Mouse (Mus musculus) liver, adult 2 months (tissue): Measurements from ENCODE around the gene Cbarp. TPM values are rescaled to one million over a fixed set of nuclear protein-coding genes. Genes with fewer than 3 reads are reported as not detected.

Experiments used
- DNase-seq: peaks from one replicate; pipeline ENCODE4 v3.0.0-alpha.2; 2011; ENCODE audit warnings: low read depth, low spot score; ENCODE audit errors: extremely low read depth
- H3K27ac ChIP-seq: fragments of 200-500 bp; replicated peaks from 2 replicates; pipeline ENCODE4 v1.5.1; 2012; ENCODE audit warnings: low read depth, mild to moderate bottlenecking, control low read depth, inconsistent platforms, low read length; ENCODE audit not compliant: insufficient read depth
- H3K27me3 ChIP-seq: fragments of 200-500 bp; 2 replicates; pipeline ENCODE4 v1.6.1; 2012; ENCODE audit warnings: mild to moderate bottlenecking, moderate library complexity, low read length, inconsistent platforms; ENCODE audit not compliant: control insufficient read depth, insufficient read depth
- H3K36me3 ChIP-seq: fragments of 200-500 bp; 2 replicates; pipeline ENCODE4 v1.6.1; 2012; ENCODE audit warnings: low read length, inconsistent platforms; ENCODE audit not compliant: control insufficient read depth, insufficient read depth
- H3K4me1 ChIP-seq: fragments of 200-500 bp; 2 replicates; pipeline ENCODE4 v1.6.1; 2011; ENCODE audit warnings: low read length; ENCODE audit not compliant: control insufficient read depth, insufficient read depth
- H3K4me3 ChIP-seq: fragments of 200-500 bp; 2 replicates; pipeline ENCODE4 v1.5.1; 2011; ENCODE audit warnings: low read depth, mild to moderate bottlenecking, control low read depth, low read length, moderate library complexity; ENCODE audit not compliant: insufficient read depth
- H3K79me2 ChIP-seq: fragments of 200-500 bp; 2 replicates; pipeline ENCODE4 v1.6.1; 2012; ENCODE audit warnings: inconsistent platforms, mild to moderate bottlenecking, low read length, moderate library complexity; ENCODE audit not compliant: control insufficient read depth, insufficient read depth
- H3K9ac ChIP-seq: fragments of 200-500 bp; 2 replicates; pipeline ENCODE4 v1.6.1; 2012; ENCODE audit warnings: low read depth, mild to moderate bottlenecking, control low read depth, inconsistent platforms, low read length
- CTCF ChIP-seq: fragments of 200-500 bp; IDR thresholded peaks from 2 replicates; pipeline ENCODE4 v1.5.1; 2011; ENCODE audit warnings: low read depth, low read length, control low read depth
- POLR2A ChIP-seq: fragments of 200-500 bp; IDR thresholded peaks from 2 replicates; pipeline ENCODE4 v1.6.1; 2011; ENCODE audit warnings: low read length, control low read depth; ENCODE audit not compliant: insufficient read depth; ENCODE audit errors: extremely low read depth
- WGBS: fragments of 180-500 bp; shearing (Covaris S2); methylation state at CpG from one replicate; pipeline ENCODE4 v1.1.7; 2018; 5-methylcytosine and 5-hydroxymethylcytosine counted together
- polyA plus RNA-seq: library from polyadenylated mRNA; depleted of rRNA; stranded (reverse); fragments of >200 nt; gene quantifications from 2 replicates; pipeline ENCODE4 v1.2.3, GENCODE M21; 2012
- total RNA-seq: library from RNA; depleted of rRNA; stranded (reverse); fragments of >200 nt; gene quantifications from 2 replicates; pipeline ENCODE4 v1.2.3, GENCODE M21; 2014

Gene Cbarp
- total and polyA plus RNA-seq, 2 experiments, result 0.55 to 1.2 TPM

DNA sequence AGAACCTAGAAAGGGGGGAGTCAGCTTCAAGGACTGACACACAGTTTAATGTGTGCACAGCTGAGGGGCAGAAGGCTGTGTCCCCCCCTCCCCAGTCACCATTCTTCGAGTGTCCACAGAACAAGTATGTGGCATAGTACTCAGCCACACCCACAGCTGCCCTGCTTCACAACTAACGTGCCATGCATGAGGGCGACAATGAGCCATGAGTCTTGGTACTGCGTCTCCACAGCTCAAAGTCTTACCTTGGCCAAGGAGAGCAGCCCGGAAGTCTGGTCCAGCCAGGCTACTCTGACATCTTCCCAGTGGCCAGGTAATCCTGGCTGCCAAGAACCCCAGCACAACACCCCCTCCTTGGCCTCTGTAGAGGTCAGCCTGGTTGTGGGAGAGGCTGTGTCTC lies 47.9 kb downstream of the Cbarp start:
- TF ChIP-seq CTCF (no peak), POLR2A (no peak)
- Histone ChIP-seq H3K79me2 (peaks cover 77% of the 10 kb centered on the region), H3K4me1 (peaks cover 73% of the 10 kb centered on the region), H3K27ac (peak overlapping the region; percentile 48), H3K36me3 (no peaks in the 10 kb centered on the region), H3K9ac (peak overlapping the region; percentile 19; the same call in 1 of the 2 replicates), H3K27me3 (no peaks in the 10 kb centered on the region), H3K4me3 (no peak overlapping the region)
- WGBS, result 50% methylated on average over 5 of the region's 5 CpGs
- no peak for DNase-seq

DNA sequence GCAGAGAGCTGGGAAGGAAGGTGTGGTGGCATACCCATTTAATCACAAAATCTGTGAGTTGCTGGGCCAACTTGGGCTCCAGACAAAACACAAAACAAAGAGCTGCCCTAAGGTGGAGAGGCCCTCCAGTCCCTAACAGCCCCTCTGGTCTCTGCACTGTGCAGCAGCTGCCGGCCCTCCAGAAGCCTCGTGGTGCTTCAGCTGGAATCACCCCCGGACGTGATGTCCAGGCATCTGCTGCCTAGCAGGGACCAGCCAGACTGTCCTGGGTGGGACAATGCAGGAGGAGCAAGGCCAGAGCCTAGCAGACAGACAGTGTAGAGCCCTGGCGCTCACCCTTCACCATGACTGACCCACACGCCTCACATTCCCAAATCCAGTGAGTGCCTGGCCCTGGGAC lies 49.1 kb downstream of the Cbarp start:
- no peak for TF ChIP-seq POLR2A
- no peak for TF ChIP-seq CTCF
- Histone ChIP-seq H3K27me3 (no peaks in the 10 kb centered on the region), H3K9ac (no peak overlapping the region), H3K36me3 (no peaks in the 10 kb centered on the region), H3K79me2 (peaks cover 78% of the 10 kb centered on the region), H3K4me1 (peaks cover 68% of the 10 kb centered on the region), H3K27ac (0 out of 2 replicates have a peak overlapping the region, but pooled peaks have one; percentile 14), H3K4me3 (no peak overlapping the region)
- no peak for DNase-seq
- 91% methylated on average over 6 of the region's 6 CpGs for WGBS

DNA sequence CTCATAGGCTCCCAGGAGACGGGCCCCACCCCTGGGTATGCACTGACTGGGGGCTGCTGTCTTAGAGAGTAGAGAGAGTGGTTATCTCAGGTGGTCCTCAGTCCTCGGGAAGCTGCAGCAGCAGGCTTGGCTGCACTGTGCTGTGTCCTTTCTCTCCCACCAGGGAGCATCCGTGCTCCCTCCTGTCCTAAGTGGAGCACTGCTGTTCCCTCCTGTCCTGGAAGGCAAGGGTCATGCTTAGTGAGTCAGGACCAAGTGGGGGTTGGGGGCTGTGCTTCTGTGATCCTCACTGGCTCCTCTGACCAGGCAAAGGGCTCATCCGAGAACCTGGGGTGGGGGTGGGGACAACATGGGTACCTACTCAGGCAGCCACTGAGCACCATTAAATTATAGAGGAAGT lies 51.5 kb downstream of the Cbarp start:
- Histone ChIP-seq H3K4me3 (no peak overlapping the region), H3K9ac (no peak overlapping the region), H3K79me2 (peaks cover 75% of the 10 kb centered on the region), H3K4me1 (peaks cover 46% of the 10 kb centered on the region), H3K27ac (no peak overlapping the region), H3K36me3 (peaks cover 8% of the 10 kb centered on the region; the same call in 1 of the 2 replicates), H3K27me3 (no peaks in the 10 kb centered on the region)
- 56% methylated on average over 4 of the region's 4 CpGs for WGBS
- DNase-seq, result no peak
- TF ChIP-seq POLR2A, result no peak
- TF ChIP-seq CTCF, result peak; percentile 64

- H3K9ac ChIP-seq, result no peak overlapping the region
- H3K4me1 ChIP-seq, result peaks cover 32% of the 10 kb centered on the region
- TF ChIP-seq CTCF (no peak), POLR2A (no peak)
- H3K36me3 ChIP-seq, result peaks cover 10% of the 10 kb centered on the region; the same call in 1 of the 2 replicates
- 75% methylated on average over 8 of the region's 8 CpGs for WGBS
- no peak overlapping the region for H3K4me3 ChIP-seq
- DNase-seq, result no peak
- H3K27ac ChIP-seq, result no peak overlapping the region
- peaks cover 62% of the 10 kb centered on the region for H3K79me2 ChIP-seq
- no peaks in the 10 kb centered on the region for H3K27me3 ChIP-seq
Measured at GRCm38 (mm10) chr10:80087483-80087882, 53.2 kb downstream of the Cbarp start.

DNA sequence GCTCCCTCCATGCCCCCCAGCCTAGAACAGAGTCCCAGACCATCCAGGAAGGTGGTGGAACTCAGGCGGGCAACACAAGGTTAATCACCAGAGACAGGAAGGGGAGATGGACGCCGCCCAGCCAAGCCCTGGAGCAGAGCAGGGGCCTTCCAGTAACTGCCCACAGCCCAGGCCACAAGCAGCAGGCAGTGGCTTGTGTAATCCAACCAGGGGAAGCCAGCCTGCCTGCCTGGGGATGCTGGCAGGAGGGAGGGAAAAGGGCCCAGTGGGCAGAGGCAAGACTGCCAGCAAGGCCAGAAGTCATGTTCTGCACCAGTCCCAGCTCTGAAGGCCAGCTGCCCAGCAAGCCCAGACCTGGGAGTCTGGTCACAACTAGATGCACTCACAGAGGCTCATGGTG lies 53.8 kb downstream of the Cbarp start:
- DNase-seq, result peak; percentile 70
- Histone ChIP-seq H3K9ac (peak overlapping the region; percentile 18; the same call in 1 of the 2 replicates), H3K4me1 (peaks cover 27% of the 10 kb centered on the region), H3K27me3 (no peaks in the 10 kb centered on the region), H3K36me3 (peaks cover 12% of the 10 kb centered on the region; the same call in 1 of the 2 replicates), H3K27ac (peak overlapping the region; percentile 14; the same call in 1 of the 2 replicates), H3K79me2 (peaks cover 58% of the 10 kb centered on the region), H3K4me3 (no peak overlapping the region)
- no peak for TF ChIP-seq CTCF
- TF ChIP-seq POLR2A, result no peak
- WGBS, result 77% methylated on average over 3 of the region's 3 CpGs

DNA sequence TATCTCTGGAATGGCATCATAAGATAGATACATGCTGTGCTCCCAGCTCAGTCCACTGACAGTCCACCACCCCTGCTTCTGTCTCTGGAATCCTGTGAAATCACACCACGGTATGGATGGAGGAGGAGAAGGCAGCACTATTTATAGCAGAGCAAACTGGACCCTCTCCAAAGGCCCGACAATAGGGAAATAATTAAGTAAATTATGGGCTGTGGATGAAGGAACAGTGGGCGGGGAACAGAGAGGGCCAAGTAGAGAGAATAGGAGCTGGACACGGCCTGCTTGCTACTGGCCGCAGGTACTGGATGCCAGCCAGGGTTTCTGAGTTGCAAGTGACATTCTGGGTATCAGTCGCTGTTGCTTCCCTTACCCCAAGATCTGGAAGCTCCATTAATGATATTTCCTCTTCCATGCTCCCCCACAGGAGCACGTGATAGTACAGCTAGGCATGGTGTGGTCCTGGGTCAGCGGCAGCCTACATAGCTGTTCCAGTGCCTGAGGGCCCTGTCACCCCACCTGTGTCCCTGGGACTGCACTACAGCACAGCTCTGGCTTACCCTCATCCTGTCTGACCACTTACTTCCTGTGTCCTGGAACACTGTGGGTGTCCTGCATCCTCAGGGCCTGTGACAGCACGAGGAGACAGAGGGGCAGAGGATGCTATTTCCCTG lies 55.7 kb downstream of the Cbarp start:
- 68% methylated on average over 9 of the region's 9 CpGs for WGBS
- Histone ChIP-seq H3K4me1 (peaks cover 15% of the 10 kb centered on the region), H3K27me3 (no peaks in the 10 kb centered on the region), H3K4me3 (no peak overlapping the region), H3K9ac (no peak overlapping the region), H3K27ac (no peak overlapping the region), H3K79me2 (peaks cover 48% of the 10 kb centered on the region), H3K36me3 (peaks cover 21% of the 10 kb centered on the region; the same call in 1 of the 2 replicates)
- DNase-seq, result no peak
- no peak for TF ChIP-seq CTCF
- TF ChIP-seq POLR2A, result no peak
